Mouse (Mus musculus) G1E (cell line): ENCODE measurements around the gene St8sia1.

Source experiments
- CTCF ChIP-seq: IDR thresholded peaks from 2 replicates; pipeline ENCODE4 v1.5.1; 2012; ENCODE audit warnings: low read depth, low read length, inconsistent platforms, mixed read lengths
- GATA1 ChIP-seq: IDR thresholded peaks from 2 replicates; pipeline ENCODE4 v1.6.1; 2012; ENCODE audit warnings: borderline replicate concordance, low read length, inconsistent platforms, mixed read lengths
- POLR2AphosphoS5 ChIP-seq: IDR thresholded peaks from 2 replicates; pipeline ENCODE4 v1.6.1; 2012; ENCODE audit warnings: low read depth, low read length, inconsistent platforms; ENCODE audit not compliant: insufficient replicate concordance
- TAL1 ChIP-seq: conservative IDR thresholded peaks from 2 replicates; pipeline ENCODE4 v1.6.1; 2012; ENCODE audit warnings: low read depth, low read length, inconsistent platforms, mixed read lengths

DNA sequence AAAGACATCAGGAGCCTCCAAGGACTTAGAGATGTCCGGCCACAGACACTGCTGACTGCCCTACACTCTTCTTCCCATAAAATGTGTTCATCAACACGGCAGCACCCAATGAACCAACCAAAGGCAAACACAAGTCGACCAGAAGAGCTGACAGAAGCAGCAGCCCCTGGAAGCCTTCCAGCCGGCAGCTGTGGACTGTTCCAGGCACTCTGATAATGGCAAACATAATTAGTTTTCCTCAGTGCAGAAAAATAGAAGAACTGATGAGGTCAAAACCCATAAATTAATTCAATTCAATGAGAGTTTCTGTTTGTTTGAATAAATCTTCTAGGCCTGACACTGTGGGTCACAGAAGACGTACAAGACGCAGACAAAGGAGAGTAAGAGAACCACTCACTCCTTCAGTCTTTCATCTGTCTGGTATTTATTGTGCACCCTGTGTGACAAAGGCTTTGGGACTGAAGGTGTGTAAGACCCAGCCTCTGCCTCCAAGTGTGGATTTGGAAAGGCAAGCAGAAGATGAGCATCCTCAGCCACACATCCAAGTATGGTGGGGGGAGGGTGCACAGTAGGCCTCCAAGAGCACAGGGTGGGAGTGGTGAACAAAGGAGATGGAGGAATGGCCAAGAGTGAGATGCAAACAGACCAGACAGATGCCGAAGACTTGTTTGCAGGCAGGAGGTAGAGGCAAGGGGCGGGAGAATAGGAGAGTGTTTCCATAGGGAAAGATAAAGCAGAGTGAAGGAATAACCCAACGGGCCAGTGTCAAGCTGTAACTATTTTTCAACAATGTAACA, 25.5 kb downstream of the St8sia1 start:
- no peak for TF ChIP-seq CTCF
- no peak for TF ChIP-seq POLR2AphosphoS5
- TF ChIP-seq TAL1, result no peak
- TF ChIP-seq GATA1, result no peak
